Mouse (Mus musculus) hindbrain, embryonic 12.5 days (tissue): ENCODE results near the gene Olfr993. TPM values are rescaled to one million over a fixed set of nuclear protein-coding genes. Genes with fewer than 3 reads are reported as not detected.

Experiments
- ATAC-seq: fragments of 200-750 bp; cut with Nextera tagmentation; 2 replicates; pipeline ENCODE4 v1.8.0; 2017; ENCODE audit warnings: moderate TSS enrichment; ENCODE audit not compliant: low FRiP score
- H3K27ac ChIP-seq: fragments of 300-500 bp; sonication (generic); 2 replicates; pipeline ENCODE4 v1.5.1; 2016; ENCODE audit warnings: mild to moderate bottlenecking
- H3K27me3 ChIP-seq: fragments of 300-500 bp; sonication (generic); 2 replicates; pipeline ENCODE4 v1.6.1; 2016; ENCODE audit warnings: mild to moderate bottlenecking
- H3K36me3 ChIP-seq: fragments of 300-500 bp; sonication (generic); 2 replicates; pipeline ENCODE4 v1.6.1; 2016; ENCODE audit warnings: mild to moderate bottlenecking
- H3K4me1 ChIP-seq: fragments of 300-500 bp; sonication (generic); 2 replicates; pipeline ENCODE4 v1.6.1; 2016
- H3K4me2 ChIP-seq: fragments of 300-500 bp; sonication (generic); replicated peaks from 2 replicates; pipeline ENCODE4 v1.6.1; 2016; ENCODE audit warnings: mild to moderate bottlenecking
- H3K4me3 ChIP-seq: fragments of 300-500 bp; sonication (generic); 2 replicates; pipeline ENCODE4 v1.5.1; 2016; ENCODE audit warnings: mild to moderate bottlenecking
- H3K9ac ChIP-seq: fragments of 300-500 bp; sonication (generic); 2 replicates; pipeline ENCODE4 v1.6.1; 2016; ENCODE audit warnings: mild to moderate bottlenecking, moderate library complexity
- H3K9me3 ChIP-seq: fragments of 300-500 bp; sonication (generic); replicated peaks from 2 replicates; pipeline ENCODE4 v1.6.1; 2016; ENCODE audit warnings: mild to moderate bottlenecking
- WGBS: fragments of 180-500 bp; shearing (Covaris S2); methylation state at CpG from one replicate; pipeline ENCODE4 v1.1.7; 2016; 5-methylcytosine and 5-hydroxymethylcytosine counted together
- polyA plus RNA-seq: library from polyadenylated mRNA; unstranded; fragments of >200 nt; fragmentation: Nextera tagmentation; extraction: Ambion mirVana; gene quantifications from 2 replicates; pipeline ENCODE4 v1.2.1, GENCODE M21; 2016

The Olfr993 gene
- polyA plus RNA-seq = not detected in 2 replicates

GRCm38 (mm10) chr2:85414777-85415176 is at the start of gene Olfr993:
TSS of gene Olfr993 (minus strand) at chr2:85414877.
- H3K27me3 ChIP-seq = no peaks in the 10 kb centered on the region
- no peaks in the 10 kb centered on the region for H3K4me1 ChIP-seq
- no peak within 1 kb of the TSS for H3K27ac ChIP-seq
- H3K9me3 ChIP-seq = no peaks in the 10 kb centered on the region
- no peak within 1 kb of the TSS for H3K4me2 ChIP-seq
- H3K9ac ChIP-seq = no peak within 1 kb of the TSS
- H3K4me3 ChIP-seq = no peak within 1 kb of the TSS
- H3K36me3 ChIP-seq = no peaks in the 10 kb centered on the region
- ATAC-seq = no peak

GRCm38 (mm10) chr2:85443539-85443938 is 28.9 kb upstream of the Olfr993 start, which contains the start of gene Olfr995:
TSS of gene Olfr995 (minus strand) at chr2:85443639.
- Histone ChIP-seq H3K4me1 (no peaks in the 10 kb centered on the region), H3K36me3 (no peaks in the 10 kb centered on the region), H3K27me3 (no peaks in the 10 kb centered on the region), H3K9me3 (no peaks in the 10 kb centered on the region), H3K9ac (no peak within 1 kb of the TSS), H3K27ac (no peak within 1 kb of the TSS), H3K4me3 (no peak within 1 kb of the TSS), H3K4me2 (no peak within 1 kb of the TSS)
- WGBS = 41% methylated on average over 1 of the region's 1 CpGs
- no peak for ATAC-seq

- Histone ChIP-seq H3K9me3 (no peaks in the 10 kb centered on the region), H3K27ac (no peak overlapping the region), H3K4me1 (no peaks in the 10 kb centered on the region), H3K36me3 (no peaks in the 10 kb centered on the region), H3K4me2 (no peak overlapping the region), H3K9ac (no peak overlapping the region), H3K27me3 (no peaks in the 10 kb centered on the region), H3K4me3 (no peak overlapping the region)
- no peak for ATAC-seq
Observed at GRCm38 (mm10) chr2:85442546-85442945, 27.9 kb upstream of the Olfr993 start.

- H3K27ac ChIP-seq = no peak within 1 kb of the TSS
- H3K27me3 ChIP-seq = no peaks in the 10 kb centered on the region
- WGBS = 93% methylated on average over 3 of the region's 3 CpGs
- no peak within 1 kb of the TSS for H3K9ac ChIP-seq
- no peak within 1 kb of the TSS for H3K4me3 ChIP-seq
- no peak for ATAC-seq
- no peaks in the 10 kb centered on the region for H3K9me3 ChIP-seq
- no peaks in the 10 kb centered on the region for H3K4me1 ChIP-seq
- H3K4me2 ChIP-seq = no peak within 1 kb of the TSS
- no peaks in the 10 kb centered on the region for H3K36me3 ChIP-seq
Observed at GRCm38 (mm10) chr2:85436351-85436750, 21.7 kb upstream of the Olfr993 start, which contains the start of gene Olfr994. TSS of gene Olfr994 (minus strand) at chr2:85436451.

GRCm38 (mm10) chr2:85425893-85426292 is 11.2 kb upstream of the Olfr993 start:
- 92% methylated on average over 1 of the region's 1 CpGs for WGBS
- Histone ChIP-seq H3K9ac (no peak overlapping the region), H3K9me3 (no peaks in the 10 kb centered on the region), H3K4me2 (no peak overlapping the region), H3K27ac (no peak overlapping the region), H3K27me3 (no peaks in the 10 kb centered on the region), H3K4me3 (no peak overlapping the region), H3K36me3 (no peaks in the 10 kb centered on the region), H3K4me1 (no peaks in the 10 kb centered on the region)
- no peak for ATAC-seq

- no peaks in the 10 kb centered on the region for H3K9me3 ChIP-seq
- ATAC-seq = no peak
- no peaks in the 10 kb centered on the region for H3K36me3 ChIP-seq
- WGBS = 63% methylated on average over 2 of the region's 2 CpGs
- no peak within 1 kb of the TSS for H3K4me3 ChIP-seq
- no peaks in the 10 kb centered on the region for H3K27me3 ChIP-seq
- H3K9ac ChIP-seq = no peak within 1 kb of the TSS
- no peaks in the 10 kb centered on the region for H3K4me1 ChIP-seq
- no peak within 1 kb of the TSS for H3K27ac ChIP-seq
- H3K4me2 ChIP-seq = no peak within 1 kb of the TSS
Observed at GRCm38 (mm10) chr2:85409369-85409768, 5.3 kb downstream of the Olfr993 start, which contains the start of gene Olfr992. TSS of gene Olfr992 (minus strand) at chr2:85409469.

Other genes with a start within 250 kb of the Olfr993 start
- 3.1 TPM in 2 replicates for gene Lrrc55, start 217.7 kb downstream of the Olfr993 start, polyA plus RNA-seq
- not detected in 2 replicates for gene Olfr987, start 75.6 kb downstream of the Olfr993 start, polyA plus RNA-seq
- gene Olfr988, start 51.6 kb downstream of the Olfr993 start, polyA plus RNA-seq = not detected in 2 replicates
- not detected in 2 replicates for gene Olfr992, start 5.4 kb downstream of the Olfr993 start, polyA plus RNA-seq
- gene Olfr994, start 21.6 kb upstream of the Olfr993 start, polyA plus RNA-seq = not detected in 2 replicates
- not detected in 2 replicates for gene Olfr995, start 28.8 kb upstream of the Olfr993 start, polyA plus RNA-seq
- 0.09 TPM in 1 of 2 replicates, not detected in the other for gene 4833423E24Rik, start 104.1 kb upstream of the Olfr993 start, polyA plus RNA-seq
- not detected in 2 replicates for gene Olfr996, start 164.3 kb upstream of the Olfr993 start, polyA plus RNA-seq
- not detected in 2 replicates for gene Olfr998, start 174.1 kb upstream of the Olfr993 start, polyA plus RNA-seq
- not detected in 2 replicates for gene Olfr1000, start 197.0 kb upstream of the Olfr993 start, polyA plus RNA-seq
- not detected in 2 replicates for gene Olfr1002, start 235.8 kb upstream of the Olfr993 start, polyA plus RNA-seq
- not detected in 2 replicates for gene Olfr154, start 249.6 kb upstream of the Olfr993 start, polyA plus RNA-seq